Mouse (Mus musculus) CH12.LX (cell line): ENCODE measurements around the gene Tmem164. TPM values are rescaled to one million over a fixed set of nuclear protein-coding genes. Genes with fewer than 3 reads are reported as not detected.

Source experiments
- DNase-seq: peaks from one replicate; pipeline ENCODE4 v3.0.0-alpha.2; 2013; ENCODE audit errors: extremely low read depth
- H3K27ac ChIP-seq: 2 replicates; pipeline ENCODE4 v1.5.1; 2012; ENCODE audit warnings: low read depth, mild to moderate bottlenecking, control low read depth, moderate library complexity; ENCODE audit not compliant: insufficient read depth
- H3K27me3 ChIP-seq: replicated peaks from 2 replicates; pipeline ENCODE3; 2012; ENCODE audit warnings: inconsistent platforms
- H3K36me3 ChIP-seq, 2 experiments: replicated peaks in 1 of 2; 2 replicates each; pipeline versions ENCODE3 to v1.6.1; 2012; ENCODE audit warnings: inconsistent platforms in 1 of 2, low read length in 1 of 2, mild to moderate bottlenecking in 1 of 2, mixed read lengths in 1 of 2, moderate library complexity in 1 of 2; ENCODE audit not compliant: control insufficient read depth in 1 of 2, insufficient read depth in 1 of 2
- H3K4me1 ChIP-seq, 2 experiments: 2 replicates each; pipeline ENCODE4 v1.6.1; 2012; ENCODE audit warnings: inconsistent platforms in 1 of 2, moderate library complexity in 1 of 2; ENCODE audit not compliant: insufficient read depth in 2 of 2, control insufficient read depth in 1 of 2
- H3K4me2 ChIP-seq: 2 replicates; pipeline ENCODE4 v1.6.1; 2012; ENCODE audit warnings: low read depth, mild to moderate bottlenecking, control low read depth; ENCODE audit not compliant: poor library complexity, insufficient read depth, severe bottlenecking
- H3K4me3 ChIP-seq, 3 experiments: fragments of 150-350 bp in 1 of 3; sonication (generic) in 1 of 3; replicated peaks in 1 of 3; 2 replicates each; pipeline versions ENCODE3 to v1.5.1; 2011 to 2012; ENCODE audit warnings: low read depth in 2 of 3, low read length in 2 of 3, mild to moderate bottlenecking in 2 of 3, moderate library complexity in 2 of 3, control low read depth in 1 of 3, improper control_type of control experiment in 1 of 3, inconsistent platforms in 1 of 3, mixed read lengths in 1 of 3; ENCODE audit not compliant: poor library complexity in 1 of 3
- H3K79me2 ChIP-seq: replicated peaks from 2 replicates; pipeline ENCODE4 v1.6.1; 2012; ENCODE audit warnings: mild to moderate bottlenecking, moderate library complexity; ENCODE audit not compliant: control insufficient read depth, poor library complexity, insufficient read depth, severe bottlenecking; ENCODE audit errors: extremely low read depth
- H3K9ac ChIP-seq: 2 replicates; pipeline ENCODE4 v1.6.1; 2012; ENCODE audit warnings: low read depth, mild to moderate bottlenecking, control low read depth, moderate library complexity; ENCODE audit not compliant: insufficient read depth
- H3K9me3 ChIP-seq: replicated peaks from 2 replicates; pipeline ENCODE3; 2012; ENCODE audit warnings: low read length, inconsistent platforms, mixed read lengths
- CHD1 ChIP-seq: IDR thresholded peaks from 2 replicates; pipeline ENCODE4 v1.6.1; 2012; ENCODE audit warnings: low read depth, low read length, improper control_type of control experiment, inconsistent platforms
- CHD2 ChIP-seq: IDR thresholded peaks from 2 replicates; pipeline ENCODE4 v1.6.1; 2011; ENCODE audit warnings: low read length, improper control_type of control experiment
- CTCF ChIP-seq, 2 experiments: IDR thresholded peaks in 1 of 2; conservative IDR thresholded peaks in 1 of 2; 2 replicates each; pipeline ENCODE4 v1.5.1; 2011 to 2012; ENCODE audit warnings: low read depth in 2 of 2, low read length in 2 of 2, improper control_type of control experiment in 1 of 2, inconsistent platforms in 1 of 2, mild to moderate bottlenecking in 1 of 2, moderate library complexity in 1 of 2
- ETS1 ChIP-seq: conservative IDR thresholded peaks from 2 replicates; pipeline ENCODE4 v1.6.1; 2012; ENCODE audit warnings: low read depth, mild to moderate bottlenecking, inconsistent platforms, low read length, improper control_type of control experiment, moderate library complexity
- IRF4 ChIP-seq: IDR thresholded peaks from 2 replicates; pipeline ENCODE4 v1.6.1; 2014; ENCODE audit warnings: low read depth, mild to moderate bottlenecking, inconsistent platforms, low read length, improper control_type of control experiment
- JUN ChIP-seq: IDR thresholded peaks from 2 replicates; pipeline ENCODE4 v1.6.1; 2011; ENCODE audit warnings: low read depth, mild to moderate bottlenecking, low read length, improper control_type of control experiment, moderate library complexity; ENCODE audit not compliant: insufficient read depth
- JUND ChIP-seq: conservative IDR thresholded peaks from 2 replicates; pipeline ENCODE4 v1.6.1; 2011; ENCODE audit warnings: low read depth, low read length, improper control_type of control experiment
- MAFK ChIP-seq: IDR thresholded peaks from 2 replicates; pipeline ENCODE4 v1.6.1; 2011; ENCODE audit warnings: low read length, improper control_type of control experiment; ENCODE audit not compliant: insufficient replicate concordance
- MAX ChIP-seq: IDR thresholded peaks from 2 replicates; pipeline ENCODE4 v1.6.1; 2011; ENCODE audit warnings: low read length, improper control_type of control experiment
- MAZ ChIP-seq: IDR thresholded peaks from 2 replicates; pipeline ENCODE4 v1.6.1; 2012; ENCODE audit warnings: low read depth, mild to moderate bottlenecking, inconsistent platforms, low read length, improper control_type of control experiment, moderate library complexity
- MEF2A ChIP-seq: IDR thresholded peaks from 2 replicates; pipeline ENCODE4 v1.6.1; 2014; ENCODE audit warnings: low read depth, mild to moderate bottlenecking, inconsistent platforms, low read length, improper control_type of control experiment, borderline replicate concordance
- NRF1 ChIP-seq: IDR thresholded peaks from 2 replicates; pipeline ENCODE4 v1.6.1; 2014; ENCODE audit warnings: low read depth, mild to moderate bottlenecking, inconsistent platforms, low read length, improper control_type of control experiment, moderate library complexity
- PAX5 ChIP-seq: IDR thresholded peaks from 2 replicates; pipeline ENCODE4 v1.6.1; 2012; ENCODE audit warnings: low read length, inconsistent platforms, mixed read lengths
- POLR2A ChIP-seq: IDR thresholded peaks from 2 replicates; pipeline ENCODE4 v1.6.1; 2011; ENCODE audit warnings: low read depth, mild to moderate bottlenecking, improper control_type of control experiment, low read length
- RAD21 ChIP-seq: IDR thresholded peaks from 2 replicates; pipeline ENCODE4 v1.6.1; 2011; ENCODE audit warnings: low read depth, mild to moderate bottlenecking, low read length, improper control_type of control experiment, moderate library complexity
- RCOR1 ChIP-seq: conservative IDR thresholded peaks from 2 replicates; pipeline ENCODE4 v1.6.1; 2012; ENCODE audit warnings: low read depth, mild to moderate bottlenecking, inconsistent platforms, low read length, improper control_type of control experiment
- SIN3A ChIP-seq: IDR thresholded peaks from 2 replicates; pipeline ENCODE4 v1.6.1; 2012; ENCODE audit warnings: low read length, improper control_type of control experiment, inconsistent platforms
- TCF12 ChIP-seq: IDR thresholded peaks from 2 replicates; pipeline ENCODE4 v1.6.1; 2014; ENCODE audit warnings: low read depth, mild to moderate bottlenecking, inconsistent platforms, low read length, improper control_type of control experiment
- UBTF ChIP-seq: IDR thresholded peaks from 2 replicates; pipeline ENCODE4 v1.6.1; 2012; ENCODE audit warnings: low read depth, mild to moderate bottlenecking, inconsistent platforms, low read length, improper control_type of control experiment, moderate library complexity
- USF2 ChIP-seq: conservative IDR thresholded peaks from 2 replicates; pipeline ENCODE4 v1.6.1; 2011; ENCODE audit warnings: low read depth, low read length, improper control_type of control experiment
- ZC3H11A ChIP-seq: IDR thresholded peaks from 2 replicates; pipeline ENCODE4 v1.6.1; 2012; ENCODE audit warnings: low read depth, mild to moderate bottlenecking, inconsistent platforms, low read length, improper control_type of control experiment
- ZKSCAN1 ChIP-seq: IDR thresholded peaks from 2 replicates; pipeline ENCODE4 v1.6.1; 2012; ENCODE audit warnings: low read depth, inconsistent platforms, low read length, improper control_type of control experiment, borderline replicate concordance
- ZMIZ1 ChIP-seq: IDR thresholded peaks from 2 replicates; pipeline ENCODE4 v1.6.1; 2012; ENCODE audit warnings: low read depth, mild to moderate bottlenecking, inconsistent platforms, low read length, improper control_type of control experiment
- ZNF384 ChIP-seq: IDR thresholded peaks from 2 replicates; pipeline ENCODE4 v1.6.1; 2012; ENCODE audit warnings: low read depth, low read length, improper control_type of control experiment, inconsistent platforms
- dilution Hi-C: fragments of 300-500 bp; cut with MboI; formaldehyde crosslinking; loops from 2 replicates; pipeline ENCODE4 v1.14.3; 2020; ENCODE audit warnings: low sequenced_read_pairs; ENCODE audit not compliant: extremely low pct_unique_long_range_greater_than_20kb, extremely low pct_ligation_motif_present
- in situ Hi-C: fragments of 300-500 bp; cut with MboI; formaldehyde crosslinking; loops from 3 replicates; pipeline ENCODE4 v1.14.3; 2019; ENCODE audit warnings: low sequenced_read_pairs, low pct_ligation_motif_present, low pct_unique_long_range_greater_than_20kb, mixed read lengths
- polyA plus RNA-seq: library from polyadenylated mRNA; unstranded; fragments of >175 nt; gene quantifications from 2 replicates; pipeline ENCODE4 v1.2.1, GENCODE M21; 2012; ENCODE audit warnings: low read depth; ENCODE audit not compliant: insufficient read length
- total RNA-seq, 2 experiments: library from RNA; depleted of rRNA; stranded (reverse); fragments of 300-350 nt in 1 of 2; fragments of >200 nt in 1 of 2; gene quantifications; 2 replicates each; pipeline ENCODE4 v1.2.3; 2012 to 2014

Gene Tmem164
- total and polyA plus RNA-seq, 3 experiments = 19.2 to 22.7 (median 21.5) TPM

GRCm38 (mm10) chrX:142806126-142806525 is 124.9 kb downstream of the Tmem164 start:
- no peak overlapping the region for H3K9ac ChIP-seq
- H3K36me3 ChIP-seq = peaks cover 2 to 35% of the 10 kb centered on the region in 2 experiments
- no peaks in the 10 kb centered on the region for H3K9me3 ChIP-seq
- H3K4me3 ChIP-seq = no peak overlapping the region
- no peaks in the 10 kb centered on the region for H3K79me2 ChIP-seq
- no peak overlapping the region for H3K4me2 ChIP-seq
- dilution Hi-C loops = no loop called here
- TF ChIP-seq JUND (no peak), ZNF384 (no peak), ZMIZ1 (no peak), RAD21 (no peak), CHD1 (no peak), USF2 (no peak), ZC3H11A (no peak), ZKSCAN1 (no peak), TCF12 (no peak), MEF2A (no peak), SIN3A (no peak), MAZ (no peak)
- DNase-seq = no peak
- no peaks in the 10 kb centered on the region for H3K27me3 ChIP-seq
- no peaks in the 10 kb centered on the region for H3K4me1 ChIP-seq
- no peak overlapping the region for H3K27ac ChIP-seq
- in situ Hi-C loops = loop anchor here (10.0 kb wide), 1 partner anchor 251 kb away; no protein-coding TSS in a partner anchor

- dilution Hi-C loops = no loop called here
- H3K4me1 ChIP-seq = no peaks in the 10 kb centered on the region
- H3K36me3 ChIP-seq = peaks cover 2 to 35% of the 10 kb centered on the region in 2 experiments
- H3K9me3 ChIP-seq = no peaks in the 10 kb centered on the region
- TF ChIP-seq JUND (no peak), UBTF (no peak), NRF1 (no peak), MAFK (no peak), RCOR1 (no peak), USF2 (no peak), ZNF384 (no peak), PAX5 (no peak), CHD1 (no peak), MAX (no peak), RAD21 (no peak), CTCF (conservative IDR thresholded peaks at IDR 0.05 in 1 of 2, IDR thresholded peaks at IDR 0.05 in 1 of 2; ENCODE audit: low read depth in 2 of 2, low read length in 2 of 2) (no peak), TCF12 (no peak), ETS1 (no peak), JUN (no peak), SIN3A (no peak), POLR2A (no peak), ZC3H11A (no peak), CHD2 (no peak), IRF4 (no peak)
- no peak overlapping the region for H3K4me3 ChIP-seq
- in situ Hi-C loops = loop anchor here (10.0 kb wide), 1 partner anchor 252 kb away; no protein-coding TSS in a partner anchor
- H3K79me2 ChIP-seq = no peaks in the 10 kb centered on the region
- H3K4me2 ChIP-seq = no peak overlapping the region
- no peak overlapping the region for H3K27ac ChIP-seq
- DNase-seq = no peak
- no peaks in the 10 kb centered on the region for H3K27me3 ChIP-seq
- no peak overlapping the region for H3K9ac ChIP-seq
Observed at GRCm38 (mm10) chrX:142806620-142807061, 125.4 kb downstream of the Tmem164 start.
